Mouse (Mus musculus) heart, postnatal 14 days (tissue): Measurements from ENCODE around the gene Eif2b3. TPM values are rescaled to one million over a fixed set of nuclear protein-coding genes. Genes with fewer than 3 reads are reported as not detected.
A peak's percentile ranks its signal among the peaks of the same experiment; 100 is the strongest.

Source experiments
- DNase-seq, 2 experiments: peaks; one replicate each; pipeline ENCODE4 v3.0.0; 2021 to 2022
- intact Hi-C: fragments of 180-260 bp; cut with DNase I; formaldehyde crosslinking; loops from one replicate; pipeline ENCODE4 v1.15.1; 2025
- total RNA-seq, 2 experiments: library from RNA; stranded (reverse); gene quantifications; 2 replicates each; pipeline ENCODE4 v1.2.3; 2021

Eif2b3 gene
- total RNA-seq, 2 experiments from 2014 or later, result 14.9 to 15.5 TPM

- no peak for DNase-seq
- intact Hi-C loops, result no loop called here
Observed at GRCm38 (mm10) chr4:117117931-117118330, 98.7 kb downstream of the Eif2b3 start.

- DNase-seq, result no peak
- intact Hi-C loops, result loop anchor here (2.0 to 10.0 kb wide), 4 partner anchors 19 to 405 kb away; no protein-coding TSS in a partner anchor
Observed at GRCm38 (mm10) chr4:117119636-117120035, 100.4 kb downstream of the Eif2b3 start.

GRCm38 (mm10) chr4:117120052-117120444 lies 100.8 kb downstream of the Eif2b3 start:
- DNase-seq, result no peak
- intact Hi-C loops, result loop anchor here (2.0 to 10.0 kb wide), 4 partner anchors 19 to 405 kb away; no protein-coding TSS in a partner anchor

DNA sequence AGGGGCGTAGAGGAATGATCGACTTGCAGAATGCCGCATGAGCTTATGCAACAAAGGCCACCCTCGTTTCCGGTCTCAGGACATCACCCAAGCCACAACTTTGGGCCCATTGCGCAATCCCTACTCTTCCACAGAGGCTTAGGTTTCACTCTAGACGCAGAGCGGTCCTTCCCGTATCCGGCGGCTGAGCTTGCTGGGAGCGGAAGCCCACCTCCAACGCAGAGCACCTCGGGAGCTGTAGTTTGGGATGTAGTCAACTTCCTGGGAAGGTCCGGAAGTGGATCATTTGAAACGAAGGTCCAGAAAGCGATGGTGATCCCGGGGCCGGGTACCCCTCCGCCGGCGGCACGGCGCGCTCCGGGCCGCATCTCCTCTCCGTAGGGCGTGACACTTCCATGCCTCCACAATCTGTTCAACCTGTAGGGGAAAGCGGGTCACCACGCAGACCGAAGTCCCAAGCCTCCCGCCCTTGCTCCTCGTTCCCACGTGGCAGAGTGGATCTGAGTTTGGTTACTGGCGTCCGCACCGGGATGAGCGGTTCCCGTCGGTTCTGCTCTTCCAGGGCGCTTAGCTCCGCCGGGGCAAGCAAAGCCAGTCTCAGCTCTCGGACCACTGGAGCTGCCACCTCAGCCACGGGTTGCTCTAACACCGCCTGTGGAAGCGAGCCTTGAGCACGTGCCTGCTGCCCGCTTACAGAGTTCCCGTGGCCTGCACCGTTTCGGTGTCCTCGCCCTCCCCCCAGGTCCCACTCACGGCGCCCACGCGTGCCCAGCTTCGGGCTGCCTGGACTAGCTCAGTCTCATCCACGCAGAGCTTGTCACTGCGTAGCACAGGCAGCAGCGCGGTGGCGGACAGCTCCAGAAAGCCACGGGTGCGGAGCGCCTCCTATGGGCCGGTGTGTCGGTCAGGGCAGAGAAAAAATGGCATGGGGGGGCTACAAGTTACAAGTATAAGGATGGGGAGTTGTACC lies 101.5 kb downstream of the Eif2b3 start:
- DNase-seq, result peak; percentile 92 to 93
- intact Hi-C loops, result loop anchor here (2.0 to 10.0 kb wide), 4 partner anchors 20 to 406 kb away; no protein-coding TSS in a partner anchor

- intact Hi-C loops, result loop anchor here (5.0 to 10.0 kb wide), 2 partner anchors 120 to 407 kb away; no protein-coding TSS in a partner anchor
- DNase-seq, result no peak
Observed at GRCm38 (mm10) chr4:117122209-117122608, 103.0 kb downstream of the Eif2b3 start.

GRCm38 (mm10) chr4:117123546-117124217 lies 104.5 kb downstream of the Eif2b3 start:
- DNase-seq, result no peak
- intact Hi-C loops, result loop anchor here (5.0 to 10.0 kb wide), 2 partner anchors 121 to 409 kb away; no protein-coding TSS in a partner anchor

DNA sequence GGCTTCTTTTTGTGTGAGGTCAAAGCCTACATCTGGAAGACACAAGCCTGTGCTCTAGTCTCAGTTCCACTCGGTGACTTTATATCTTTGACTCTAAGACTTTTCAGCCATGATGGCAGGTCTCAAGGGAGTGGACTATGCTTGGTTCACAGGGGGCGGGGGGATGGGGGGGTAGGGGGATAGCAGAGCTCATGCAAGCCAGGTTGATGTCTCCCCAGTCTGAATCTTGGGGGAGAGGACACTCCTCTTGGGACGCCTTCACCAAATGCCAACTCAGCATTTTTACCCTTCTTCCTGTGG lies 105.0 kb downstream of the Eif2b3 start:
- intact Hi-C loops, result loop anchor here (5.0 to 10.0 kb wide), 2 partner anchors 122 to 409 kb away; no protein-coding TSS in a partner anchor
- no peak for DNase-seq

DNA sequence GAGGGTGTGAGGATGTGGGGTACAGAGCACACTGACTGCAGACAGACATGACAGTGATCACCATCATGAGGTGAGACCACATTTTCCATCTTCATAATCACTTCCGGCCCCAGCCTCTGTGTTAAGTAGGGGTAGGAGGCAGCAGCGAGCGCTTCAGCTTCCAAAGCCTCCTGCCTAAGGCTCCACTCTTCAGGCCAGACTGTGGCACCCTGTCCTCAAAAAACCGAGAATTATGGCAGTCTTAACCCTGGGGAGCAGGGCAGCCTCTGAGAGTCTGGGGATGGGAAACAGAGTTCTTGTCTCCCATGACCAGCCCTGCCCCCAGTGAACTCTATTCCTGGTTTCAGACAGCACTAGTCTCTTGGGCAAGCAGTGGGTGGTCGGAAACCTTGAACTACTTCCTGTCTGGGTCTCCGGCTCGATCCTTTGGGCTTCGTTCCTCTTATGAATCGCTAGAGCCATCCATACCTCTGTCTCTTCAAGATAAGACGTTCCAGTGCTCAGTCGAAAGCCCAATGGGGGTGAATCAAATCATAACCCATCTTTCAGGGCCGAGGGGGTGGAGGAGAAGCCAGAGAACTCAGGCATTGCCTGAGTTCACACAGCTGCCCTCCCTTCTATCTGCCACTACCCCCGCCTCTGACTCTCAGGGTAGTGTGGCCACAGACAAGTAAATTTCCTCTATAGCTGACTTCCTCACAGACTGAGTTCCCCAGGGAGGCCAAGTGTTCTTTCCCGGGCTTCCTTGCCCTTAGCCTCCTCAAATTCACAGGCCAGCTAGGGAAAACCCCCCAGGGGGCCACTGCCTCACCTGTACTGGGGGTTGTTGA lies 105.5 kb downstream of the Eif2b3 start:
- intact Hi-C loops, result loop anchor here (5.0 to 10.0 kb wide), 2 partner anchors 122 to 410 kb away; no protein-coding TSS in a partner anchor
- DNase-seq, result peak; percentile 53 to 60

GRCm38 (mm10) chr4:117125348-117125909 lies 106.2 kb downstream of the Eif2b3 start, which contains the start of gene Btbd19:
Gene Btbd19, minus strand, starts transcription at chr4:117125725.
- peak; percentile 83 to 87 for DNase-seq
- intact Hi-C loops, result loop anchor here (10.0 kb wide), 1 partner anchor 411 kb away; no protein-coding TSS in a partner anchor

GRCm38 (mm10) chr4:117125910-117126674 lies 106.9 kb downstream of the Eif2b3 start:
- peak; percentile 77 to 79 for DNase-seq
- intact Hi-C loops, result loop anchor here (10.0 kb wide), 1 partner anchor 411 kb away; no protein-coding TSS in a partner anchor

- intact Hi-C loops, result loop anchor here (10.0 kb wide), 1 partner anchor 412 kb away; no protein-coding TSS in a partner anchor
Observed at GRCm38 (mm10) chr4:117126675-117127290, 107.6 kb downstream of the Eif2b3 start, which contains the start of gene Tctex1d4. Gene Tctex1d4, plus strand, starts transcription at chr4:117126794.

GRCm38 (mm10) chr4:117127991-117128686 lies 108.9 kb downstream of the Eif2b3 start:
- intact Hi-C loops, result loop anchor here (10.0 kb wide), 1 partner anchor 413 kb away; no protein-coding TSS in a partner anchor
- no peak for DNase-seq

More at GRCm38 (mm10) chr4:117126675-117127290, 107.6 kb downstream of the Eif2b3 start, which contains the start of gene Tctex1d4:
- DNase-seq, result no peak

GRCm38 (mm10) chr4:117130790-117131189 lies 111.6 kb downstream of the Eif2b3 start:
- intact Hi-C loops, result no loop called here
- DNase-seq, result no peak

GRCm38 (mm10) chr4:117131198-117131597 lies 112.0 kb downstream of the Eif2b3 start:
- intact Hi-C loops, result no loop called here
- DNase-seq, result no peak

- DNase-seq, result no peak
- intact Hi-C loops, result no loop called here
Observed at GRCm38 (mm10) chr4:117131890-117132793, 112.9 kb downstream of the Eif2b3 start.

DNA sequence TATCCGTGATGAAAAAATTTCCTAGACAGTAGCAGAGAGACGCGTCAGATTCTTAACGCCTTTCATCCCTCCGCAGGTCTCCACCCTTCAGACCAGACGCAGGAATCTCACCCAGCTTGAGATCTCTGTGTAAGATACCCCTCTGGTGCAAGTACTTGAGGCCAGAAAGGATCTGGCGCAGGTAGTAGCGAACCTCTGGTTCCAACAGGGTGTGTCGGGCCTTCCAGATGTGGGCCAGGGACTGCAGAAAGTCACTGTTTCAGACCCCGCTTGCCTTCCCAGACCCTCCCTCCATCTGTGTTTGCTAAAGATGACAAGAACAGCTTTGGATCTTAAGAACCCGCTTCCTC lies 113.6 kb downstream of the Eif2b3 start:
- intact Hi-C loops, result no loop called here

More for the DNA sequence above, 113.6 kb downstream of the Eif2b3 start:
- no peak for DNase-seq
